Mouse (Mus musculus) hematopoietic multipotent progenitor cell, adult 10-12 weeks (in vitro differentiated cells): ENCODE results near the gene Sema4c. TPM values are rescaled to one million over a fixed set of nuclear protein-coding genes. Genes with fewer than 3 reads are reported as not detected.

Source experiments
- polyA plus RNA-seq: library from polyadenylated mRNA; stranded (reverse); fragments of >175 nt; gene quantifications from 2 replicates; pipeline ENCODE4 v1.2.3, GENCODE M21; 2012; ENCODE audit warnings: low replicate concordance

The Sema4c gene
- 2.0 and 3.8 TPM in 2 replicates for polyA plus RNA-seq

GRCm38 (mm10) chr1:36558031-36558993 is at the start of gene Sema4c:
Gene Sema4c (minus strand): TSS chr1:36558349.

GRCm38 (mm10) chr1:36546888-36547471 is 11.2 kb downstream of the Sema4c start, which contains the start of gene Ankrd39:
Gene Ankrd39 (minus strand): TSS chr1:36547445.

GRCm38 (mm10) chr1:36539186-36539585 is 19.0 kb downstream of the Sema4c start, which contains the start of gene Gm42417:
Gene Gm42417 (minus strand): TSS chr1:36539429.

GRCm38 (mm10) chr1:36536783-36537182 is 21.4 kb downstream of the Sema4c start, which contains the start of gene Ankrd23:
Gene Ankrd23 (minus strand): TSS chr1:36536883.

GRCm38 (mm10) chr1:36511289-36512021 is 46.7 kb downstream of the Sema4c start, which contains the start of gene Cnnm3:
Gene Cnnm3 (plus strand): TSS chr1:36511867.

Other genes with a start within 250 kb of the Sema4c start
- gene Kansl3, start 189.2 kb downstream of the Sema4c start, polyA plus RNA-seq: 16.7 and 33.8 TPM in 2 replicates
- not detected in 2 replicates for gene Fer1l5, start 186.1 kb downstream of the Sema4c start, polyA plus RNA-seq
- 7.6 and 12.2 TPM in 2 replicates for gene Lman2l, start 113.1 kb downstream of the Sema4c start, polyA plus RNA-seq
- 3.4 and 6.3 TPM in 2 replicates for gene Cnnm4, start 86.7 kb downstream of the Sema4c start, polyA plus RNA-seq
- 26.6 and 38.5 TPM in 2 replicates for gene Cnnm3, start 46.5 kb downstream of the Sema4c start, polyA plus RNA-seq
- gene Ankrd23, start 21.5 kb downstream of the Sema4c start, polyA plus RNA-seq: 15.9 and 27.6 TPM in 2 replicates
- gene Gm42417, start 18.9 kb downstream of the Sema4c start, polyA plus RNA-seq: 0.12 TPM in 1 of 2 replicates, not detected in the other
- gene Ankrd39, start 10.9 kb downstream of the Sema4c start, polyA plus RNA-seq: 12.3 and 25.2 TPM in 2 replicates
- 0.16 and 0.43 TPM in 2 replicates for gene Fam178b, start 124.8 kb upstream of the Sema4c start, polyA plus RNA-seq
- 497 and 729 TPM in 2 replicates for gene Cox5b, start 133.1 kb upstream of the Sema4c start, polyA plus RNA-seq
- gene 4933424G06Rik, start 151.8 kb upstream of the Sema4c start, polyA plus RNA-seq: not detected in 2 replicates
- gene Actr1b, start 156.1 kb upstream of the Sema4c start, polyA plus RNA-seq: 51.5 and 54.1 TPM in 2 replicates
- gene Zap70, start 203.4 kb upstream of the Sema4c start, polyA plus RNA-seq: 54.9 and 106 TPM in 2 replicates